Mouse (Mus musculus): ENCODE data around the gene Entr1. TPM values are rescaled to one million over a fixed set of nuclear protein-coding genes. Genes with fewer than 3 reads are reported as not detected.

Gene Entr1
- polyA plus RNA-seq, 1 experiment from 2014 or later, result 132 TPM

- ATAC-seq (replicated peaks; ENCODE audit: insufficient number of reproducible peaks, low FRiP score, low TSS enrichment, low read depth), result no peak
- no peak overlapping the region for H3K9ac ChIP-seq (replicated peaks; ENCODE audit: low read length)
- H3K4me3 ChIP-seq (ENCODE audit: low read depth, low read length), result no peak overlapping the region
- WGBS, result 90% methylated on average over 4 of the region's 4 CpGs
- no peaks in the 10 kb centered on the region for H3K9me3 ChIP-seq (replicated peaks; ENCODE audit: control insufficient read depth, low read length)
- no peaks in the 10 kb centered on the region for H3K27me3 ChIP-seq (ENCODE audit: control insufficient read depth, insufficient read depth, low read length)
- no peak for DNase-seq (ENCODE audit: low spot score)
- H3K27ac ChIP-seq (replicated peaks; ENCODE audit: low read depth, low read length), result no peak overlapping the region
- H3K4me1 ChIP-seq (ENCODE audit: control insufficient read depth, insufficient read depth, low read length), result no peaks in the 10 kb centered on the region
- no peak overlapping the region for H3K4me2 ChIP-seq (ENCODE audit: low read depth, low read length)
- peaks cover 19% of the 10 kb centered on the region for H3K36me3 ChIP-seq (replicated peaks; ENCODE audit: control insufficient read depth, insufficient read depth, low read depth, low read length)
These were observed 11.9 kb upstream of the Entr1 start for GRCm38 (mm10) chr2:26401023-26401422.

GRCm38 (mm10) chr2:26400296-26400695 is 11.2 kb upstream of the Entr1 start:
- 88% methylated on average over 5 of the region's 5 CpGs for WGBS
- Histone ChIP-seq H3K9ac (replicated peaks; ENCODE audit: low read length) (no peak overlapping the region), H3K4me1 (ENCODE audit: control insufficient read depth, insufficient read depth, low read length) (no peaks in the 10 kb centered on the region), H3K4me3 (ENCODE audit: low read depth, low read length) (no peak overlapping the region), H3K36me3 (replicated peaks; ENCODE audit: control insufficient read depth, insufficient read depth, low read depth, low read length) (peaks cover 25% of the 10 kb centered on the region), H3K27me3 (ENCODE audit: control insufficient read depth, insufficient read depth, low read length) (no peaks in the 10 kb centered on the region), H3K4me2 (ENCODE audit: low read depth, low read length) (no peak overlapping the region), H3K9me3 (replicated peaks; ENCODE audit: control insufficient read depth, low read length) (no peaks in the 10 kb centered on the region), H3K27ac (replicated peaks; ENCODE audit: low read depth, low read length) (no peak overlapping the region)
- DNase-seq (ENCODE audit: low spot score) (no peak), ATAC-seq (replicated peaks; ENCODE audit: insufficient number of reproducible peaks, low FRiP score, low TSS enrichment, low read depth) (no peak)

GRCm38 (mm10) chr2:26399647-26400046 is 10.5 kb upstream of the Entr1 start:
- Histone ChIP-seq H3K4me3 (ENCODE audit: low read depth, low read length) (no peak overlapping the region), H3K9me3 (replicated peaks; ENCODE audit: control insufficient read depth, low read length) (no peaks in the 10 kb centered on the region), H3K9ac (replicated peaks; ENCODE audit: low read length) (no peak overlapping the region), H3K4me1 (ENCODE audit: control insufficient read depth, insufficient read depth, low read length) (no peaks in the 10 kb centered on the region), H3K27me3 (ENCODE audit: control insufficient read depth, insufficient read depth, low read length) (no peaks in the 10 kb centered on the region), H3K4me2 (ENCODE audit: low read depth, low read length) (no peak overlapping the region), H3K27ac (replicated peaks; ENCODE audit: low read depth, low read length) (no peak overlapping the region), H3K36me3 (replicated peaks; ENCODE audit: control insufficient read depth, insufficient read depth, low read depth, low read length) (peaks cover 31% of the 10 kb centered on the region)
- DNase-seq (ENCODE audit: low spot score) (no peak), ATAC-seq (replicated peaks; ENCODE audit: insufficient number of reproducible peaks, low FRiP score, low TSS enrichment, low read depth) (no peak)
- WGBS, result 90% methylated on average over 5 of the region's 5 CpGs

- no peak overlapping the region for H3K27ac ChIP-seq (replicated peaks; ENCODE audit: low read depth, low read length)
- no peaks in the 10 kb centered on the region for H3K4me1 ChIP-seq (ENCODE audit: control insufficient read depth, insufficient read depth, low read length)
- no peak overlapping the region for H3K4me3 ChIP-seq (ENCODE audit: low read depth, low read length)
- ATAC-seq (replicated peaks; ENCODE audit: insufficient number of reproducible peaks, low FRiP score, low TSS enrichment, low read depth), result no peak
- no peak overlapping the region for H3K4me2 ChIP-seq (ENCODE audit: low read depth, low read length)
- H3K36me3 ChIP-seq (replicated peaks; ENCODE audit: control insufficient read depth, insufficient read depth, low read depth, low read length), result peaks cover 33% of the 10 kb centered on the region
- H3K9ac ChIP-seq (replicated peaks; ENCODE audit: low read length), result no peak overlapping the region
- no peak for DNase-seq (ENCODE audit: low spot score)
- no peaks in the 10 kb centered on the region for H3K9me3 ChIP-seq (replicated peaks; ENCODE audit: control insufficient read depth, low read length)
- no peaks in the 10 kb centered on the region for H3K27me3 ChIP-seq (ENCODE audit: control insufficient read depth, insufficient read depth, low read length)
- 88% methylated on average over 8 of the region's 8 CpGs for WGBS
These were observed 9.9 kb upstream of the Entr1 start for GRCm38 (mm10) chr2:26398978-26399377.

GRCm38 (mm10) chr2:26391617-26392016 is 2.5 kb upstream of the Entr1 start:
- Histone ChIP-seq H3K9ac (replicated peaks; ENCODE audit: low read length) (no peak overlapping the region), H3K9me3 (replicated peaks; ENCODE audit: control insufficient read depth, low read length) (no peaks in the 10 kb centered on the region), H3K4me2 (ENCODE audit: low read depth, low read length) (no peak overlapping the region), H3K27me3 (ENCODE audit: control insufficient read depth, insufficient read depth, low read length) (no peaks in the 10 kb centered on the region), H3K4me1 (ENCODE audit: control insufficient read depth, insufficient read depth, low read length) (no peaks in the 10 kb centered on the region; the same call in 1 of the 2 replicates), H3K4me3 (ENCODE audit: low read depth, low read length) (no peak overlapping the region), H3K36me3 (replicated peaks; ENCODE audit: control insufficient read depth, insufficient read depth, low read depth, low read length) (peaks cover 27% of the 10 kb centered on the region), H3K27ac (replicated peaks; ENCODE audit: low read depth, low read length) (no peak overlapping the region)
- DNase-seq (ENCODE audit: low spot score), result no peak
- ATAC-seq (replicated peaks; ENCODE audit: insufficient number of reproducible peaks, low FRiP score, low TSS enrichment, low read depth), result no peak
- WGBS, result 92% methylated on average over 6 of the region's 6 CpGs

- ATAC-seq (replicated peaks; ENCODE audit: insufficient number of reproducible peaks, low FRiP score, low TSS enrichment, low read depth) (no peak), DNase-seq (ENCODE audit: low spot score) (no peak)
- no peak overlapping the region for H3K9ac ChIP-seq (replicated peaks; ENCODE audit: low read length)
- H3K4me2 ChIP-seq (ENCODE audit: low read depth, low read length), result no peak overlapping the region
- H3K27ac ChIP-seq (replicated peaks; ENCODE audit: low read depth, low read length), result no peak overlapping the region
- H3K27me3 ChIP-seq (ENCODE audit: control insufficient read depth, insufficient read depth, low read length), result no peaks in the 10 kb centered on the region
- 89% methylated on average over 3 of the region's 3 CpGs for WGBS
- H3K4me3 ChIP-seq (ENCODE audit: low read depth, low read length), result no peak overlapping the region
- no peaks in the 10 kb centered on the region for H3K9me3 ChIP-seq (replicated peaks; ENCODE audit: control insufficient read depth, low read length)
- H3K36me3 ChIP-seq (replicated peaks; ENCODE audit: control insufficient read depth, insufficient read depth, low read depth, low read length), result peaks cover 23% of the 10 kb centered on the region
- H3K4me1 ChIP-seq (ENCODE audit: control insufficient read depth, insufficient read depth, low read length), result no peaks in the 10 kb centered on the region; the same call in 1 of the 2 replicates
These were observed 1.8 kb upstream of the Entr1 start for GRCm38 (mm10) chr2:26390954-26391353.

- no peak for DNase-seq (ENCODE audit: low spot score)
- peak overlapping the region; percentile 16; the same call in 1 of the 2 replicates for H3K27ac ChIP-seq (replicated peaks; ENCODE audit: low read depth, low read length)
- H3K9me3 ChIP-seq (replicated peaks; ENCODE audit: control insufficient read depth, low read length), result no peaks in the 10 kb centered on the region
- WGBS, result under 1% methylated on average over 30 of the region's 45 CpGs
- H3K4me2 ChIP-seq (ENCODE audit: low read depth, low read length), result peak overlapping the region; percentile 78
- H3K4me3 ChIP-seq (ENCODE audit: low read depth, low read length), result peak overlapping the region; percentile 94
- H3K27me3 ChIP-seq (ENCODE audit: control insufficient read depth, insufficient read depth, low read length), result no peaks in the 10 kb centered on the region
- H3K4me1 ChIP-seq (ENCODE audit: control insufficient read depth, insufficient read depth, low read length), result no peaks in the 10 kb centered on the region; the same call in 1 of the 2 replicates
- H3K36me3 ChIP-seq (replicated peaks; ENCODE audit: control insufficient read depth, insufficient read depth, low read depth, low read length), result peaks cover 10% of the 10 kb centered on the region
- peak; percentile 78 for ATAC-seq (replicated peaks; ENCODE audit: insufficient number of reproducible peaks, low FRiP score, low TSS enrichment, low read depth)
- H3K9ac ChIP-seq (replicated peaks; ENCODE audit: low read length), result peak overlapping the region; percentile 93
These were observed 398 bp downstream of the Entr1 start for GRCm38 (mm10) chr2:26388682-26389153.

GRCm38 (mm10) chr2:26387713-26388112 is 1.4 kb downstream of the Entr1 start:
- Histone ChIP-seq H3K4me3 (ENCODE audit: low read depth, low read length) (peak overlapping the region; percentile 12), H3K4me2 (ENCODE audit: low read depth, low read length) (peak overlapping the region; percentile 7; the same call in 1 of the 2 replicates), H3K9me3 (replicated peaks; ENCODE audit: control insufficient read depth, low read length) (no peaks in the 10 kb centered on the region), H3K9ac (replicated peaks; ENCODE audit: low read length) (no peak overlapping the region), H3K36me3 (replicated peaks; ENCODE audit: control insufficient read depth, insufficient read depth, low read depth, low read length) (peaks cover 8% of the 10 kb centered on the region), H3K27me3 (ENCODE audit: control insufficient read depth, insufficient read depth, low read length) (no peaks in the 10 kb centered on the region), H3K27ac (replicated peaks; ENCODE audit: low read depth, low read length) (no peak overlapping the region), H3K4me1 (ENCODE audit: control insufficient read depth, insufficient read depth, low read length) (no peaks in the 10 kb centered on the region; the same call in 1 of the 2 replicates)
- no peak for DNase-seq (ENCODE audit: low spot score)
- WGBS, result 89% methylated on average over 3 of the region's 3 CpGs
- no peak for ATAC-seq (replicated peaks; ENCODE audit: insufficient number of reproducible peaks, low FRiP score, low TSS enrichment, low read depth)
